7 mouse cellular contexts compared by ENCODE assay signal in the genomic region with DNA sequence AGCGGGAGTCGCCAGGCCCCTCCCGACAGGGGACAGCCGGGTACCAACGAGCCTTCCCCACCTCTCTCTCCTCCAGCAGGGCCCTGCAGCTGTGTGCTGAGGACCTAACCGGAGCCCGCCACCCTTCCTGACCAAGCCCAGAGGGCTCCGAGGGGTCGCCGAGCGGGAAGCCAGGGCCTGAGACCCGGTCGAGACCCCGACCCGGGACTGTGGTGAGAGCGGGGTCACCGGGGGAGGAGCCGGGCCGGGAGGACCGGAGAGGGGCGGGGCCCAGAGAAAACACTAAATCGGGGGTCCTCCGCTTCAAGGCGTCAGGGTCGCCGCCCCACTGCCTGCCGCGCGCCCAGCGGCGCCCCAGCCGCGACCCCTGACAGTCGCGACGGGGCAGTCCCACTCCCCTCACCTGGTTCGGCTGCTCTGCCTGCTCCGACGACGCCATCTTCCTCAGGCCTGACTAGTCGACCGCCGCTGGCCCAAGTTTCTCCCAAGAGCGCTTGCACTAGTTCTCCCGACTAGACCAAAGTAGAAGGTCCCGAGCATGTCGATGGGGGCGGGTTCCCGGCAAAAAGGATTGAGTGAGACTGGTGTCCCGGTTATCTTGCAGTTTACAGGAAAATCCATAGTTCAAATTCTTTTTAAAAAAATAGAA. TPM values are rescaled to one million over a fixed set of nuclear protein-coding genes. Genes with fewer than 3 reads are reported as not detected.
DNase-seq lines count a peak whose midpoint lies in the region; ATAC-seq and TF ChIP-seq lines count a peak whose summit lies in the region.

Gene Pex14, minus strand, starts transcription at position 508 of the 649 bp plus-strand sequence.

- intact Hi-C loops in left cerebral cortex, postnatal 4 days (cut with DNase I): no loop called here

- no peaks in the 10 kb centered on the region for H3K27me3 ChIP-seq in intestine, postnatal 0 days (replicated peaks; ENCODE audit: control insufficient read depth, insufficient read depth, low read length)
- no peaks in the 10 kb centered on the region for H3K27me3 ChIP-seq in midbrain, embryonic 12.5 days
- H3K27me3 ChIP-seq in small intestine, adult 2 months (ENCODE audit: control insufficient read depth, insufficient read depth, low read length): no peaks in the 10 kb centered on the region

- ATAC-seq in intestine, postnatal 0 days: peak; percentile 67
- peak; percentile 72 for ATAC-seq in midbrain, embryonic 12.5 days (ENCODE audit: low FRiP score, low read depth)

- no peak for TF ChIP-seq CTCF in intestine, postnatal 0 days (IDR thresholded peaks at IDR 0.05; ENCODE audit: low read depth)
- no peak for TF ChIP-seq CTCF in small intestine, adult 2 months (IDR thresholded peaks at IDR 0.05; ENCODE audit: extremely low read depth, insufficient read length, insufficient replicate concordance, low read depth, low read length)

- H3K4me3 ChIP-seq in intestine, postnatal 0 days (ENCODE audit: low read depth, low read length): peak within 1 kb of the TSS; percentile 96
- H3K4me3 ChIP-seq in midbrain, embryonic 12.5 days: peak within 1 kb of the TSS; percentile 100
- peak within 1 kb of the TSS; percentile 99 for H3K4me3 ChIP-seq in small intestine, adult 2 months (ENCODE audit: low read depth, low read length)

- H3K4me1 ChIP-seq in intestine, postnatal 0 days (replicated peaks; ENCODE audit: control insufficient read depth, insufficient read depth, low read length): 0 out of 2 replicates have a peak, but pooled peaks cover under 1% of the 10 kb centered on the region
- peaks cover 19% of the 10 kb centered on the region for H3K4me1 ChIP-seq in midbrain, embryonic 12.5 days
- H3K4me1 ChIP-seq in small intestine, adult 2 months (ENCODE audit: control insufficient read depth, insufficient read depth, insufficient read length, low read length): peaks cover 8% of the 10 kb centered on the region; the same call in 1 of the 2 replicates

- H3K9me3 ChIP-seq in intestine, postnatal 0 days (ENCODE audit: control insufficient read depth): no peaks in the 10 kb centered on the region
- H3K9me3 ChIP-seq in midbrain, embryonic 12.5 days: no peaks in the 10 kb centered on the region

- H3K9ac ChIP-seq in intestine, postnatal 0 days (ENCODE audit: low read depth, low read length): peak within 1 kb of the TSS; percentile 89
- peak within 1 kb of the TSS; percentile 95 for H3K9ac ChIP-seq in midbrain, embryonic 12.5 days (replicated peaks)

- DNase-seq in adrenal gland, adult 8-10 months: peak; percentile 88
- peak; percentile 91 for DNase-seq in embryo, embryonic 9.5 days (ENCODE audit: extremely low spot score)
- DNase-seq in gonadal fat pad, adult 2 months (ENCODE audit: low read depth): no peak
- peak; percentile 92 for DNase-seq in left cerebral cortex, postnatal 4 days

- peak within 1 kb of the TSS; percentile 24 for H3K27ac ChIP-seq in intestine, postnatal 0 days (ENCODE audit: low read depth, low read length)
- 0 out of 2 replicates have a peak within 1 kb of the TSS, but pooled peaks have one; percentile 52 for H3K27ac ChIP-seq in midbrain, embryonic 12.5 days (replicated peaks)
- no peak within 1 kb of the TSS for H3K27ac ChIP-seq in small intestine, adult 2 months (ENCODE audit: insufficient read depth, low read depth, low read length)

- H3K36me3 ChIP-seq in intestine, postnatal 0 days (ENCODE audit: control insufficient read depth, insufficient read depth): no peaks in the 10 kb centered on the region
- H3K36me3 ChIP-seq in midbrain, embryonic 12.5 days: no peaks in the 10 kb centered on the region
- no peaks in the 10 kb centered on the region for H3K36me3 ChIP-seq in small intestine, adult 2 months (ENCODE audit: control insufficient read depth, insufficient read depth, low read length)

- H3K4me2 ChIP-seq in intestine, postnatal 0 days (replicated peaks; ENCODE audit: low read depth): peak within 1 kb of the TSS; percentile 87
- H3K4me2 ChIP-seq in midbrain, embryonic 12.5 days (replicated peaks): peak within 1 kb of the TSS; percentile 96

- 0% methylated on average over 39 of the region's 50 CpGs for WGBS in intestine, postnatal 0 days
- under 1% methylated on average over 48 of the region's 50 CpGs for WGBS in midbrain, embryonic 12.5 days
- under 1% methylated on average over 50 of the region's 50 CpGs for WGBS in small intestine, adult 2 months

- peak; percentile 43; the same call in 1 of the 2 replicates for TF ChIP-seq POLR2A in small intestine, adult 2 months (IDR thresholded peaks at IDR 0.05; ENCODE audit: low read depth, low read length)

RNA-seq across cellular contexts. Expression of gene Pex14, which starts in this region (rescaled TPM):
- 10 to 100 TPM; 63.2 to 74.7 (median 67.3) TPM for total RNA-seq in adrenal gland, adult 8-10 months (2022)
- 44.5 and 45.5 TPM in 2 replicates for polyA plus RNA-seq in gonadal fat pad, adult 2 months (2012; rRNA removed)
- 48.9 and 56.0 TPM in 2 replicates for polyA plus RNA-seq in intestine, postnatal 0 days (2015; fragmentation: Nextera tagmentation; extraction: Ambion mirVana)
- 10 to 100 TPM; 38.2 to 40.8 TPM for total RNA-seq in left cerebral cortex, postnatal 4 days (2021)
- polyA plus RNA-seq in midbrain, embryonic 12.5 days (2016; fragmentation: Nextera tagmentation; extraction: Ambion mirVana): 49.8 and 53.9 TPM in 2 replicates
- 23.1 and 49.4 TPM in 2 replicates for polyA plus RNA-seq in small intestine, adult 2 months (2012; rRNA removed)
